Mouse (Mus musculus) liver (tissue): ENCODE results near the gene Entpd5.

ENCODE experiments used
- DNase-seq: peaks from one replicate; pipeline ENCODE4 v3.0.0-alpha.2; 2020; ENCODE audit warnings: mixed read lengths

The Entpd5 gene

DNA sequence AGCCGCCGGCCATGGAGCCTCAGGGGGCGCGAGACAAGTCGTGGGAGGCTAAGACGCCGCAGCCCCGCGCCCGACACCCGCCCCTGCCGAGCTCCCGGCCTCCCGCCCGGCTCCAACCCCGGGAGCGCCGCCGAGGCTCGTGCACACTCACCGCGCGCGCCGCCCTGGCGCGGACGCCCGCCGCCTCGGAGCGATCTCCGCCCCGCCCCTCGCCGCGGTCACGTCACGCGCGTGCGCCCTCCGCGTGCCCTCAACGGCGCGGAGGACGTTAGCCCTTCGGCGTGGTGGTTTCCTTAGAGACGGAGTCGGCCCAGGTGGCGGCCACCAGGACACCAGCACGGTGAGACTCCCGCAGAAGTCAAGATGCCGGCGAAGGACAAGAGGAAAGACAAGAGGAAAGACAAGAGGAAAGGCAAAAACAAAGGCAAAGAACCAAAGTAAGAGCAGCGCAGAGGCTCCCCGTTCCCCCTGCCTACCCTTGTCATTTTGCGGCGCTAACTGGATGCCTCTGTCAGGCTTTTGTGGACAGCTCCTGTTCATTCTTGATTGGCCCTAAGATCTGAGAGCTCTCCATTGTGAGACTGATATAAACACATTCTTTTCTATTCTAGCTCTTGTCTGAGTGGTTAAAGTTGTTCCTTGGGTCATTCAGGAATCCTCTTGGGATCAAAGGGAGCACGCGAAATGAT is at the start of gene Entpd5, which contains the start of gene Bbof1:
TSS of gene Entpd5 (minus strand) at position 211 of the 689 bp plus-strand sequence.
TSS of gene Bbof1 (plus strand) at position 253 of the 689 bp plus-strand sequence.
- DNase-seq = peak; percentile 88

- DNase-seq = no peak
Observed at GRCm38 (mm10) chr12:84456911-84457310, 48.1 kb upstream of the Entpd5 start.

DNA sequence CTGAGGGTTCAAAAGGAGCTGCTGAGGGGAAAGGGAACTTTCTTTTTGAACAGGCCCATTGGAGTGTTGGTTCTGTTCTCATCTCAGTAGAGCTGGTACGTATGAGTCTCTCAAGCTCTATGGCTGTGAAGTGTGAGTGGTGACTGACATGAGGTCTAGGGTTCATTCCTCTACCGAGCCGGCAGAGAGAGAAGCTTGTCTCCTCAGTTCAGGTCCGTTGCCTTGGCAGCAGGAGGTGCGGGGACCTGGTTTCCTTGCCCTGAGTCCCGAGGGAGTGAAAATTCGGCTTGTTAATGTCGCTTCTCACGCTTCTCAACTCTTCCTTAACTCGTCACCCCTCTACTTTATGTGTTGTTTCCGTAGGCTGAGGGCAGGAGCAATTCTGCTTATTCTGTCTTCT is 43.0 kb upstream of the Entpd5 start:
- peak; percentile 23 for DNase-seq

GRCm38 (mm10) chr12:84450718-84451646 is 42.2 kb upstream of the Entpd5 start, which contains the start of the genes Aldh6a1 and Lin52:
Gene Aldh6a1, minus strand, starts transcription at chr12:84451004.
Gene Lin52, plus strand, starts transcription at chr12:84451422.
- DNase-seq = peak; percentile 98

GRCm38 (mm10) chr12:84450351-84450717 is 41.5 kb upstream of the Entpd5 start:
- no peak for DNase-seq

- no peak for DNase-seq
Observed at GRCm38 (mm10) chr12:84449887-84450286, 41.1 kb upstream of the Entpd5 start.

- no peak for DNase-seq
Observed at GRCm38 (mm10) chr12:84448181-84448580, 39.4 kb upstream of the Entpd5 start.

DNA sequence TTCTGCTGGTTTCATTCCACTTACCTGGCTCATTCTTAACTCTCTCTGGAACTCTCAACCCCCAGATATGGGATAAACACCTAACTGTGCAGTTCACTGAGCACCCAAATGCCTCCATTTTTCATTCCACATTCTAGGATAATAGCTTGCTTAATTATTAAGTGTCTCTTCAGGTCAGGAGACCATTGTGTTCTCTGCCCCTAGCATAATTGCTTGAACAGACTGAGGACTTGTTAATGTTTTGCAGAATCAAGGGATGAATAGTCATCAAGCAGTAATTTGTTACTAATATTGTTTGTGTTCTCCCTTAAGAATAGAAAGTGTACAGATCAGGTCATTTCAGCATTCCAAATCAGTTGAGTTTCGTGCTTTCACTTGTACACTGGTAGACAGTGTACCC is 38.6 kb upstream of the Entpd5 start:
- no peak for DNase-seq

DNA sequence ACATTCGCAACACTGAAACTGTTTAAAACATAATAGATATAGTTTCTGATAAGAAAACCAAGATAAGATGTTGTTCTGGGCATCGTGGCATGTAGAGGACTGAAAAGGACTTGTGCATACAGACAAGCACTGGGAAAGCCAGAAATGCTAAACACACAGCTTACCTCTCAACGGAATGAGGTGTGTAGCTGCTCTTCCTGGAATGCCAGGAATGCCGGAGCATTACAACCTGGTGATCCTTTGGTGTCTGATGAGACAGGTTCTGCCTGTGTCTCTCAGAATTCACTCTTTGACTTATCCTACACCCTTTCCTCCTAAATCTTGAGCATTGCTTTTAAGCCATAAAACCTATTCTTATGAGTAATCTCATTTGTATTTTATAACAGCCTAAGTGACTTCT is 33.7 kb upstream of the Entpd5 start:
- DNase-seq = no peak

- no peak for DNase-seq
Observed at GRCm38 (mm10) chr12:84438697-84439096, 29.9 kb upstream of the Entpd5 start.

DNA sequence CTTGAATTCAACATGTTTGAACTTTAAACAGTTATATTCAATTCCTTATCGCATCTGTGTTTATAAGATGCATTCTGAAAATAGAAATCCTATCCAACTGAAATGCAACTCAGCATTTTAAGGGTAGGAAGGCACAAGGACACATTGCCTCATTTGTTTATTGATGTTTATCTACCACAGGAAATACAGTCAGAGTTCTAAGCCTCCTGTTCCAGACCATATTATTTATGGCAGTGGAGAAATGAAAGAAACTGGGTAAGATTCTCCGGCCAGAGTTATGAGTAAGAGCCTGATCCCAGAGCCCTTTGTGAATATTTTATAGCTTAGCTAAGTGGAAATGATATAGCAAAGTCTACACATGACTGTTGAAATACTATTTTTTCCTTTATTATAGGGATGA is 21.0 kb upstream of the Entpd5 start:
- no peak for DNase-seq

DNA sequence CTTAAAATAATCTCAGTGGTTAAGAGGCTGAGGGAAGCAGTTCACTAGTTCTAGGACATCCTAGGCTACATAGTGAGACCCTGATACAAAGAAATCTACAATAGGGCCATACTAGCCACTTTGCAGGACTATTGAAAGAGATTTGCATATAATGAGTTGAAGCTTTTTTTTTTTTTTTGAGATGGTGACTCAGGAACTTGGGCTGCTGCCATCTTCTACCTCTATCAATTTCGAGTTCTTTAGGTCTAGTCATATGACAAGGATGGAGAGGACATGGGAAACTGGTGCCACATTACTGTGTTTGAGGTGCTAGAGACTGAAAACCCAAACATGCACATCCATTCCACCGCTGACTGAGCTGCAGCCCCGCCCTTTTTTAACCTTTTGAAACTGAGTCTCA is 15.2 kb upstream of the Entpd5 start:
- DNase-seq = no peak

DNA sequence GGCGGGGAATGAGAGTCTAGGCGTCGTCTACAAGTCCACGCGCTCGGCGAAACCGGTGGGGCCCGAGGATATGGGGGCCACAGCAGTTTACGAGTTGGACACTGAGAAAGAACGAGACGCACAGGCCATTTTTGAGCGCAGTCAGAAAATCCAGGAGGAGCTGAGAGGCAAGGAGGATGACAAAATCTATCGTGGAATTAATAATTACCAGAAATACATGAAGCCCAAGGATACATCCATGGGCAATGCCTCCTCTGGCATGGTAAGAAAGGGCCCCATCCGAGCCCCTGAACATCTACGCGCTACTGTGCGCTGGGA is 8.7 kb upstream of the Entpd5 start:
- DNase-seq = no peak

GRCm38 (mm10) chr12:84416834-84417604 is 8.2 kb upstream of the Entpd5 start, which contains the start of gene Rnf113a2:
Gene Rnf113a2, plus strand, starts transcription at chr12:84417196.
- peak; percentile 92 for DNase-seq

DNA sequence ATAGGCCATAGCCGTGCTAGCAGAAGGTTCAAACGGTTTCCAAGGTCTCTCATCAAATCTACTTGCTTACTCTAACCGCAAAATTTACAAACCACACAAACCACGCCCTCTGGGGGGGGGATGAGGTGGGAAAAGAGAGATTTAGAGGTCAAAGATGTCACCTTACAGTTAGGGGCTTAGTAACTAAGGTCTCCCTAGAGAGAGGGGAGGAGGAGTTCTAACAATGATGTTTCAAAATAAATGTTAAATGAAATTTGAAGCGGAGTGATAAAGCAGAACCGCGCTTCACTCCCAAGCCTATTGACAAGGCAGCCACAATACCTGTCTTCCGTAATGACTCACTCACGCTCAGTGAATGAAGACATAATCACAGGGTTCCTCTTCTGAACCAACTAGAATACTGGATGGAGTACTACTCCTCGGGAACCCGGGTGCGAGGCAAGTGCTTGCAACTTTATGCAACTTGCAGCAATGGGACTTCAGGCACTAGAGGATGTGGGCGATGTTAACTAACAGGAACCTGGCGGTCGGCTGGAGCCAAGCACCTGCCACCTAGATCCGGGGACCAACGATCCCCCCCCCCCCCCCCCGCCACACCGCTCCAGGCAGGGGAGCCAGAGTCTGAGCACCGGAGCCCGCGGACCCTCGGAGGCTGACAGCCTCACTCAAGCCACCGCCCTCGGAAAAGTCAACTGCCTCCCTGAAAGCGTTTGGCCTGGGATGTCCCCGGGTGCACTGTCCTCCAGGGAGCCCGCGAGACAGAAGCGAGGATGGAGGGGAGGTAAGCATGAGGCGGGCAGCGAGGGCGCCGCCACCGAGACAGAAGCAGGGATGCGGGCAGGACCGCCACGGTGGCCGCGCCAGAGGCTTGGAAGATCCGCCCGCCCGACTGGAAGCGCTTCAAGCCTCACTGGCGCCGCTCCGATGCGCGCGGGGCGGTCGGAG is 683 bp downstream of the Entpd5 start:
- peak; percentile 45 for DNase-seq

DNA sequence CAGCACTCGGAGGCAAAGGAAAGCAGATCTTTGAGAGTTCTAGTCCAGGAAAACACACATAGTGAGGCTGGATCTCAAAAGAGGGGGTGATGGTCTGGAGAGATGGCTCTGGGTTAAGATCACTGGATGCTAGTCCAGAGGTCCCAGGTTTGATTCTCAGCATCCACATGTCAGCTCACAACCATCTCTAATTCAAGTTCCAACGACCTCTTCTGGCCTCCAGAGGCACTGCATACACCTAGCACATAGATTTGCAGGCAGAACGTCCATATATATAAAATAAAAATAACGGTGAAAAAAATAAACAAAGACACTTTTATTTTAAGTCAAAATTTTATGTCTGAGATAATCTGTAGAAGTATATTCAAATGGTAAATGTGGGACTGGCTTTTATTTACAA is 1.6 kb downstream of the Entpd5 start:
- no peak for DNase-seq

DNA sequence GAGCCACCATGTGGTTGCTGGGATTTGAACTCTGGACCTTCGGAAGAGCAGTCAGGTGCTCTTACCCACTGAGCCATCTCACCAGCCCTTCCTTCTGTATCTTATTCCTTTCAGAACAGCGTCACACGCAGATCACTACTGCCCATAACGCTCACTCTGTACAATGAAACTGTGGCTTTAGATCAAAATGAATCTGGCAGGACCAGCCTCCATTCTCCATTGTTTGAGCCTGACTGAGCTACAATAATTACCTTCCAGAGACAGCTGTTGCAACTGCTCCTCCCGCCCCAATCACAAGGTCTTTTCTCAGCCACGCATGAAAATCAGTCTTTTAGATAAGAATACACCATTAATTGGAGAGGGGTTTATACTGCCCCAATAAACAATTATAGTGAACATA is 4.3 kb downstream of the Entpd5 start:
- no peak for DNase-seq

- no peak for DNase-seq
Observed at GRCm38 (mm10) chr12:84402923-84403322, 5.9 kb downstream of the Entpd5 start.

- no peak for DNase-seq
Observed at GRCm38 (mm10) chr12:84400653-84401052, 8.2 kb downstream of the Entpd5 start.

DNA sequence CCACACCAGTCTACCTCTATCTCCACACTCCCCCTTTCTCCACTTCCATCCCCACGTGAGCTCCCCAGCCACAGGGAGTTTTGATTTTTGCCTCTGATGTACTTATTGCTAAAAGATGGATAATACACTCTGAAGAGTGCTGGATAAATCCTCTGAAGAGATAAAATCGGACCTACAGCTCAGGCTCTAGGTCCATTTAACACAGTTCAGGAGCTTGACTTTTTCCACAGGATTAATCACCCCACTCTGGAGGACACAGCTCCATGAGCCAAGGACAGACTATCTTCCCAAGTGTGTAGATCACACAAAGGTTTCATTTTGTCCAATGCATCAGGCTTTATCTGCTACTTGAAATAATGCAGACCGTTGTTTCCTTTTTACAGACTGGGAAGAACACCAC is 8.8 kb downstream of the Entpd5 start:
- DNase-seq = no peak

- no peak for DNase-seq
Observed at GRCm38 (mm10) chr12:84399663-84400062, 9.2 kb downstream of the Entpd5 start.

DNA sequence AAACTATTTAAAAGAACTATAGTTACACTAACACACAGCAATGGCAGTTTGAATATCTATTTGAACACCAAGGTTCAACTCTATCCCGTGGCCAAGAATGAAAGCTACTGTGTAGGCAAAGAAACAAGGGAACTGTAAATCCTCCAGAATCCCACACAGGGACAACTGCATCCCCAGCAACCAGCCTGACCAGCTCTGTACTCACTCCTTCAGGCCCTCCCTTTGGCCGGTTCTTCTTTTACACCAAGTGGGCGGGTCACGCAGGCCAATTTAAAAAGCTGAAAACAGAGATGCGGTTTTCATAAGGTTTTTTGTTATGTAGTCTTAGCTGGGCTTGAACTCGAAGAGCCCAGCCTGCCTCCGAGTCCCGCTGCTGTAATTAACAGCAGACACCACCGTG is 9.7 kb downstream of the Entpd5 start:
- no peak for DNase-seq
